Mouse (Mus musculus) heart, postnatal 0 days (tissue): ENCODE results near the gene Ptpn22. TPM values are rescaled to one million over a fixed set of nuclear protein-coding genes. Genes with fewer than 3 reads are reported as not detected.
A peak's percentile ranks its signal among the peaks of the same experiment; 100 is the strongest.

ENCODE experiments used
- ATAC-seq: fragments of 200-750 bp; cut with Nextera tagmentation; 2 replicates; pipeline ENCODE4 v1.8.0; 2017; ENCODE audit warnings: low read depth, moderate number of reproducible peaks, moderate library complexity; ENCODE audit not compliant: insufficient read depth
- DNase-seq: peaks from one replicate; pipeline ENCODE4 v3.0.0-alpha.2; 2016; ENCODE audit warnings: low spot score
- H3K27ac ChIP-seq: fragments of 300-500 bp; sonication (generic); 2 replicates; pipeline ENCODE4 v1.5.1; 2014; ENCODE audit warnings: low read depth, mild to moderate bottlenecking
- H3K27me3 ChIP-seq: fragments of 300-500 bp; sonication (generic); 2 replicates; pipeline ENCODE4 v1.6.1; 2014; ENCODE audit warnings: low read length, mixed read lengths; ENCODE audit not compliant: control insufficient read depth, insufficient read depth
- H3K36me3 ChIP-seq: fragments of 300-500 bp; sonication (generic); replicated peaks from 2 replicates; pipeline ENCODE4 v1.6.1; 2014; ENCODE audit warnings: low read length, mixed read lengths; ENCODE audit not compliant: control insufficient read depth, insufficient read depth
- H3K4me1 ChIP-seq: fragments of 300-500 bp; sonication (generic); 2 replicates; pipeline ENCODE4 v1.6.1; 2014; ENCODE audit warnings: antibody characterized with exemption; ENCODE audit not compliant: control insufficient read depth, insufficient read depth
- H3K4me2 ChIP-seq: fragments of 300-500 bp; sonication (generic); 2 replicates; pipeline ENCODE4 v1.6.1; 2014; ENCODE audit warnings: low read depth, mild to moderate bottlenecking, low read length, moderate library complexity
- H3K4me3 ChIP-seq: fragments of 300-500 bp; sonication (generic); 2 replicates; pipeline ENCODE4 v1.5.1; 2014; ENCODE audit warnings: low read depth, low read length
- H3K9ac ChIP-seq: fragments of 300-500 bp; sonication (generic); replicated peaks from 2 replicates; pipeline ENCODE4 v1.6.1; 2014; ENCODE audit warnings: low read depth, low read length, mixed read lengths
- H3K9me3 ChIP-seq: fragments of 300-500 bp; sonication (generic); replicated peaks from 2 replicates; pipeline ENCODE4 v1.6.1; 2016; ENCODE audit warnings: low read length; ENCODE audit not compliant: control insufficient read depth
- CTCF ChIP-seq: IDR thresholded peaks from 2 replicates; pipeline ENCODE4 v1.5.1; 2016; ENCODE audit warnings: antibody characterized with exemption, control low read depth, low read depth
- EP300 ChIP-seq: IDR thresholded peaks from 2 replicates; pipeline ENCODE4 v1.6.1; 2016; ENCODE audit warnings: antibody characterized with exemption, low read depth
- WGBS: fragments of 180-500 bp; shearing (Covaris S2); extraction: QIAGEN DNeasy Blood & Tissue Kit; methylation state at CpG from one replicate; pipeline ENCODE4 v1.1.7; 2014; 5-methylcytosine and 5-hydroxymethylcytosine counted together
- polyA plus RNA-seq: library from polyadenylated mRNA; unstranded; fragments of >200 nt; fragmentation: Nextera tagmentation; extraction: Ambion mirVana; gene quantifications from 2 replicates; pipeline ENCODE4 v1.2.1, GENCODE M21; 2015
- total RNA-seq: library from RNA; depleted of rRNA; stranded (reverse); fragments of >200 nt; gene quantifications from 2 replicates; pipeline ENCODE4 v1.2.3, GENCODE M21; 2014; ENCODE audit warnings: low replicate concordance

The Ptpn22 gene
- total and polyA plus RNA-seq, 2 experiments from 2014 or later = 0.11 to 0.77 TPM

GRCm38 (mm10) chr3:103852565-103853299 is 6.9 kb upstream of the Ptpn22 start:
- Histone ChIP-seq H3K27ac (no peak overlapping the region), H3K9ac (no peak overlapping the region), H3K36me3 (no peaks in the 10 kb centered on the region), H3K4me3 (no peak overlapping the region), H3K4me1 (no peaks in the 10 kb centered on the region), H3K27me3 (no peaks in the 10 kb centered on the region), H3K9me3 (no peaks in the 10 kb centered on the region), H3K4me2 (no peak overlapping the region)
- WGBS = 62% methylated on average over 3 of the region's 3 CpGs
- TF ChIP-seq CTCF (peak; percentile 47), EP300 (no peak)
- ATAC-seq (no peak), DNase-seq (peak; percentile 24)

GRCm38 (mm10) chr3:103853804-103854203 is 5.8 kb upstream of the Ptpn22 start:
- no peak overlapping the region for H3K4me3 ChIP-seq
- ATAC-seq = no peak
- H3K27me3 ChIP-seq = no peaks in the 10 kb centered on the region
- no peaks in the 10 kb centered on the region for H3K9me3 ChIP-seq
- no peak for DNase-seq
- H3K4me2 ChIP-seq = no peak overlapping the region
- 36% methylated on average over 8 of the region's 8 CpGs for WGBS
- H3K36me3 ChIP-seq = no peaks in the 10 kb centered on the region
- TF ChIP-seq CTCF (no peak), EP300 (no peak)
- H3K27ac ChIP-seq = no peak overlapping the region
- no peaks in the 10 kb centered on the region for H3K4me1 ChIP-seq
- H3K9ac ChIP-seq = no peak overlapping the region

DNA sequence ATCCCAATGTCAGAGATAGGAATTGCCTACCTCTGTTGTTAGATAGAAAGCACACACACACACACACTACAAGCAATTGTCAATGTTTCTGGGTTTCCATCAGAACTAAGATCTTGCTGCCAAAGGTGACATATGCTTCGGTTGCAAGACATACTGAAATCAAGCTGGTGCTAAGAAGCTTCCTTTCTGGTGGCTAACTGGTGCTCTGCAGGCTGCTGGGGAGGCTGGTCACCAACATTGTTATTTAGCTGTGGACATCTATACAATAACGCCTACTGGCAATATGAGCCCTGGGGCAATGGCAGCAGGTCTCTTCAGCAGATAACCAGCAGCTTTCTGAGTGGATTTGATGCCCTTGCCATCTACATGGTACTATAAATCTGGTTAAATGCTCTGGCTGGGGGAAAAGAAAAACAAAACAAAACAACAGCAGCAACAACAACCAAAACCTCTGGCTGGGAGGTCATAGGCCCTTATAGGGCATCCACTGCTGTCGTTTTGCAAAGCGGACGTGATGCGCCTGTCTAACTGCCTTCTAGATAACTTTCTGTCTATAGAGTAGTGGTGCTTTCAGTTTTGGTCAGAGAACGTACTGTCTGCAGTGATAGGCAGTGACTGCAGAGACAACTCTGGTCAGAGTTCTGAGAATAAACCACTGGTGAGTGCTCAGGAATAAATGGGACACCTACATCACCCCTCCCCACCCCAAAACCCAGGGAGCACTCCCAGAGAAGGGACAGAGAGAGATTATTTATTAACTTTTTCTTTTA is 2.4 kb upstream of the Ptpn22 start:
- 82% methylated on average over 7 of the region's 7 CpGs for WGBS
- DNase-seq (no peak), ATAC-seq (no peak)
- H3K36me3 ChIP-seq = no peaks in the 10 kb centered on the region
- 0 out of 2 replicates have a peak, but pooled peaks cover 4% of the 10 kb centered on the region for H3K4me1 ChIP-seq
- H3K27ac ChIP-seq = peak overlapping the region; percentile 0; the same call in 1 of the 2 replicates
- no peaks in the 10 kb centered on the region for H3K27me3 ChIP-seq
- no peak overlapping the region for H3K4me2 ChIP-seq
- H3K9ac ChIP-seq = no peak overlapping the region
- H3K9me3 ChIP-seq = no peaks in the 10 kb centered on the region
- no peak for TF ChIP-seq CTCF
- no peak for TF ChIP-seq EP300
- no peak overlapping the region for H3K4me3 ChIP-seq

DNA sequence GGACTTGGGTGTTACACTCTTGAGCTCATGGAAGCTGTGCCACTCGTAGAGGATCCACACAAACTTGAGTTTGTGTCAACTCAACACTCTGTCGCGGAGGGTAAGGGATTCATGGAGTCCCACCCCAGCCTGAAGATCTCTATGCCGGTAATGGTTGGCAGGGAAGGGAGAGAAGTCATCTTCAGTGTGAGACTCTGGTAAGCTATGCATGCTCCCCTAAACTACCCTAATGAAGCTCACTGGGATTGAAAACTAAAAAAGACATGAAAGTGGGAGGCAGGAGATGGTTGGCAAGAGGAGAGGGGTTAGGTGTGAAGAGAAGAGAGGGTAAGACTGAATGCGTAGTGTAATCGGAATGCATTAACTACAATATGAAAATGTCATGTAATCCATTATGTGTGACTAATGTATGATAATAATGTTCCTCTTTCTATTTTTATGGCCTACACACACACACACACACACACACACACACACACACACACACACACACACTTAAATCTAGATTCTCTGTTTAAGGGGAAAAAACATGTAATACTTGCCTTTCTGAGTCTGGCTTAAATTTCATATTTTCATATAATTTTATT is 1.5 kb upstream of the Ptpn22 start:
- WGBS = 73% methylated on average over 6 of the region's 6 CpGs
- Histone ChIP-seq H3K27me3 (no peaks in the 10 kb centered on the region), H3K4me3 (no peak overlapping the region), H3K4me1 (0 out of 2 replicates have a peak, but pooled peaks cover 4% of the 10 kb centered on the region), H3K4me2 (no peak overlapping the region), H3K9me3 (no peaks in the 10 kb centered on the region), H3K27ac (peak overlapping the region; percentile 0; the same call in 1 of the 2 replicates), H3K9ac (no peak overlapping the region), H3K36me3 (no peaks in the 10 kb centered on the region)
- ATAC-seq = no peak
- TF ChIP-seq EP300 (no peak), CTCF (no peak)
- no peak for DNase-seq

- H3K27me3 ChIP-seq = no peaks in the 10 kb centered on the region
- WGBS = 54% methylated on average over 6 of the region's 6 CpGs
Measured at GRCm38 (mm10) chr3:103859851-103860391, 326 bp downstream of the Ptpn22 start.

More at GRCm38 (mm10) chr3:103859851-103860391, 326 bp downstream of the Ptpn22 start:
- DNase-seq (peak; percentile 39), ATAC-seq (peak; percentile 39)
- Histone ChIP-seq H3K9me3 (no peaks in the 10 kb centered on the region), H3K4me2 (peak overlapping the region; percentile 34; the same call in 1 of the 2 replicates), H3K9ac (no peak overlapping the region), H3K36me3 (no peaks in the 10 kb centered on the region), H3K4me3 (peak overlapping the region; percentile 5; the same call in 1 of the 2 replicates), H3K27ac (peak overlapping the region; percentile 67; the same call in 1 of the 2 replicates), H3K4me1 (0 out of 2 replicates have a peak, but pooled peaks cover 4% of the 10 kb centered on the region)
- TF ChIP-seq EP300 = no peak
- no peak for TF ChIP-seq CTCF
